Mouse (Mus musculus) lung, postnatal 25 days (tissue): ENCODE data around the gene Ttc30a2.
A peak's percentile ranks its signal among the peaks of the same experiment; 100 is the strongest.
"Not testable (repeated sequence)": the region's sequence is repeated elsewhere in the genome, so short reads cannot be mapped to it uniquely, and the experiment has no call there.

ENCODE experiments used
- DNase-seq: peaks from one replicate; pipeline ENCODE4 v3.0.0; 2022; ENCODE audit warnings: low spot score

Gene Ttc30a2

DNA sequence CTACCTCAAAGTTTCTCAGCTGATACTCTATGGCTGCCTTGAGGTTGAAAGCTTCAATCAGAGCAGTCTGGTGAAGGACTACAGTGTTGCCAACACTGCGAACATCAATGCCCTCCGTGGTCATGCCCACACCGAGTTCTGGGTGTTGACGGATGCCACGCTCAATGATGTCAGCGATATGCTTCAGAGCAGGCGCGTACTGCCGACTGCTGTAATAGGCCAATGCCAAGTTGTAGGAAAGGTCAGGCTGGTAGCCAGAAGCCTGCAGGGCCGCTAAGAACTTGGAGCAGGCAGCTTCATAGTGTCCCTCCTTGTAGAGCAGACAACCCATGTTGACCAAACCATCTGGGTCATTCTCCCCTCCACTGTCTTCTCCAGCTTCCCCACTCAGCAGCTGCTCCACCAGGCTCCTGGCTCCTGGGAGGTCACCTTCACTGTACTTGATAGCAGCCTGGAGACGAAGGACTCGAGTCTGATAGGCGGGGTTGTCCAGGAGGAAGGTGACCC is 3.0 kb upstream of the Ttc30a2 start:
- not testable (repeated sequence) for DNase-seq

DNA sequence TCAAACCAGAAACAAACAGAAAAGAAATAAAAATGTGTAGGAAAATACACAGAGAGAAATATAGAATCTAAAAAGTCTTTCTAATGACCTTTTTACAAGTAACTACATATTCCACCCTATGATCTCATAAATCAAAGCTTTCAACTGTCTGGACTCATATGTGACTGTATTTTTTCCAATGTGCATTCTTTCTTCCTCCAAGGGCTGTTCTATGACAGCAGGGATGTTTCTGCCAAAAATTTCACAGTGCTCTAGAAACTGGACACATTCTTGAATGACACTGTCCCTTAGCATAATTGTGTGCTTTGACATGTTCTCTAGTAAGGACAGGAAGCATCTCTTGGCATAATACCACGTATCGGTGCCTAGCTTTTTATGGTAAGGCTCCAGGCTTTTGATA is 1.9 kb downstream of the Ttc30a2 start:
- not testable (repeated sequence) for DNase-seq

DNA sequence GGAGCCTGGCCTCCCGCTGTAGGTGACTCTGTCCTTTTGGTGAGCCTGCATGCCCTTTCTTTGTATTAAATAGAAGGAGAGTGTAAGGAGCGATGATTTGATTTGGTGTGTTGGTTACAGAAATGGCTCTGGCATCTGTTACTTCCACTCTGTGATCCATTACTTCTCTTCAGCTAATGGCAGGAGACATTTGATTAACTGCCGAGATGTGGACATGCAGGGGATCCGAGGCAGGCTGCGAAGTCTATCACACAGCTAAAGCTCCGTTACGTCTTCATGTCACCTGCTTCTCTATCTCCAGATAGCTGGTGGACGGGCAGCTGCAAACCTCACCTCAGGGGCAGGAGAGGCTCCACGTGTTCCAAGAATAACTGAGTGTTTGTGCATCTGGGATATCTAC is 3.8 kb downstream of the Ttc30a2 start:
- DNase-seq = no peak

DNA sequence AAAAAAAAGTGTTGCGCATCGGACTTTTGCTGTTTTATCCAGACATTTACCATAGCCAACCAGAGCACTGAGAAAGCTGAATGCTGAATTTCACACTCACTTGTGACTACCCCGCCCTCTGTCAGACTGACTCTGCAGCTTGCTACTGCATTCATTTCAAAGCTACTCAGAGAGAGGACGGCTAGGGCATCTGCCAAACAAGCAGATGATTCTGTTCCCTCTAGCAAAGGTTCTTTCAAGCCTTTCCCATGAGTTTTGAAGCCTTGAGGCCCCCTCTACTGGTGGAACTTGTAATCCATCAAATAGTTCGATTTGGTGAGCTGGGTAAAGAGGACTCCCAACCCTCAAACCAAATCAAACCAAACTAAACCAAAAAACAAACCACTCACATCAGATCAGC is 13.0 kb downstream of the Ttc30a2 start:
- DNase-seq = peak; percentile 72

DNA sequence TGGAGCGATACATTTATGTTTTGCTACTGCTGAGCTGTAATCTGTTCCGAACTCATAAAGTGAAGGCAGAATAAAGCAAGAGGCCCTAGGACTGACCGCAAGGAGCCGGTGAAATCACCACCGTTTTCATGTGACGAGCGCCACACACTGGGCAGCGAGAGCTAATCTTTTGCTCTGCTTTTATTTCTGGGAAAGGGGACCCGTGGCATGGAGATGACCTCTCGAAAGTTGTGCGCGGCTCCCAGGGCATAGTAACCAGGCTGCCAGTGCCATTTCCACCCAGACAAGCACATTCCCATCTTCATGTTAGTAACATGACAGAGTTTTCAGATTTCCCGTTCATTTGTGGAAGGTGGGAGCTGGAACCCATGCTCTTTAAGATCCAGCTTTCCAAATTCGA is 13.5 kb downstream of the Ttc30a2 start:
- peak; percentile 76 for DNase-seq

DNA sequence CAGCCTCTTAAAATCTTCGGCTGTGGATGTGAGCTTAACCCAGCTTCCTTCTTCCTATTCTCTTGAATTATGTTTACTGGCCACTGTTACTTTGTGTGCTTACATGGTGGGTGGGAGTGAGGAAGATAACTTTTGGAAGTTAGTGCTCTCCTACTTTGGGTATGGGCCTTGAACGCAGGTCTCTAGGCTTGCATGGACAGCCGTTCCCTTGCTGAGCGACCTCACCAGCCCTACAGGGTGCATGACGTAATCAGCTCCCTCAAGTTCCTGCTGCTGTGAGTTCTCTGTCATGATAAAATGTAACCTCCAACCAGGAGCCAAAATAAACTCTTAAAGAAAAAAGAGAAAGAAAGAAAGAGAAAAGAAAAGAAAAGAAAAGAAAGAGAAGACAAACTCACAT is 13.9 kb downstream of the Ttc30a2 start:
- no peak for DNase-seq

DNA sequence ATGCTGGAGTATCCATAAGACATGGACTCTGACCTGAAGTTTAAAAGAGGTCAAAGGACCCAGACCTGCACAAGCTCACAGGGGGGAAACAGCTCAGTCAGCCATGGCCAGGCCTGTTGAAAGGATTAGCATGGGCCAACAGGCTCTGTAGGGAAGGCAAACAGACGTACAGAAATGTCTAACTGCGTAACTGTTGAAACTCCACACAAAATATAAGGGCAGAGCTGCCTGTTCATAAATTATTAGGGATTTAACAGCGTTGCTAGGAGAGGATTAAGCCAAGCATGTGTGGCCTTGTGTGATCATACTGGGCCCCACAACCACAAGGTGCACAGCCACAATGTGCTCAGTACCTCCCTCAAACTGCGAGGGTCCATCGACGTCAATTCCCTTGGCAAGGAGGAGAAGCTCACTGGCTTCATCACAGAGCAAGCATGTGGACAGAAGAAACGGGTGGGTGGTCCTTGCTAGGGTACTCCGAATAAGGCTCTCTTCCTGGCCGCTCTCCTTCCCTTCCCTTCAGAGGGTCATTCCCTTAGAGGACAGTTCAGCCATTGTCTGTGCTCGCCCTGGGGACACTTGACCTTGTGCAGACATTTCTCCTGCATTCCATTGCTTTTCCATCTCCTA is 14.6 kb downstream of the Ttc30a2 start:
- DNase-seq = no peak

DNA sequence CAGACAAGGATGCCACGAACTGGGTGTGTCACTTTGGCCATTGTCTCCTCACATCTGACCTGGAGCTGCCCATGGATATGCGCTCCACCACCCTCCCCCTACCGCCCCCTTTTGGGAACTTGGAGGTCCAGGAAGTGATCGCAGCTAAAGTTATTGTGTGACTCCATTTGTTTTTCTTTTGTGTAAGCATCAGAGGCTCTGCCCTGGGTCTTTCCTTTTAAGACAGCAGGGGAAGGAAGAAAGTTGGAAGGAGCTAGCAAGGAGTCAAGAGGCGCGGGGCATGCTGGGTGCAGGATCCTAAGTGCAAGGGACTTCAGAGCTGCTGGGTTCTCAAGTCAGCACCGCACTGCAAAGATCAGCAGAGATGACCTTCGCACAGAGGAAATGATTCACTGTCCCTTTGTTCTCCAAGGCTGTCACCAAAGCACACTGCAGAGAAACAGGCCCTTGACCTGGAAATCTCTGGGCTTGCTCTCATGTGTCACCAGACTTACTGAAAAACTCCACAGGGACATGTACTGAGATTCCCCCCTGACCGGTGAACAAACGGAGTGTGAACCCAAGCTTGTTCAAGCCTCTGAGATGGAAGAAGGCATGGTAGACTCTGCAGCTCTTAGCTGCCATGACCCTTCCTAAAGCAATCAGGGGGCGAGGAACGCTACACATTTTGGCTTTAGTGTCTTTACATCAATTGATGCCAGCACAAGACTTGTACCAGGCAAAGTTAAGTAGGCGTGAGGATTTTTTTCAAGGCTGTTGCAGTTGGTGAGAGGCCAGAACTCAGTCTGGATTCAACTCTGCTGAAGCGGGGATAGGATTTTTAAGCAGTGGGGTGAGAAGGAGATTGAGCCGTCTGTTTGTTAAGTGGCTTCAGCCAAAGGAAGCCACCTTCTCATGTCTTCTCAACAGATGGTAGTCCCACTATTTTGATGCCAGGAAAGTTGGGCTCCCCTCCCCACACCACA is 17.3 kb downstream of the Ttc30a2 start:
- DNase-seq = peak; percentile 53

DNA sequence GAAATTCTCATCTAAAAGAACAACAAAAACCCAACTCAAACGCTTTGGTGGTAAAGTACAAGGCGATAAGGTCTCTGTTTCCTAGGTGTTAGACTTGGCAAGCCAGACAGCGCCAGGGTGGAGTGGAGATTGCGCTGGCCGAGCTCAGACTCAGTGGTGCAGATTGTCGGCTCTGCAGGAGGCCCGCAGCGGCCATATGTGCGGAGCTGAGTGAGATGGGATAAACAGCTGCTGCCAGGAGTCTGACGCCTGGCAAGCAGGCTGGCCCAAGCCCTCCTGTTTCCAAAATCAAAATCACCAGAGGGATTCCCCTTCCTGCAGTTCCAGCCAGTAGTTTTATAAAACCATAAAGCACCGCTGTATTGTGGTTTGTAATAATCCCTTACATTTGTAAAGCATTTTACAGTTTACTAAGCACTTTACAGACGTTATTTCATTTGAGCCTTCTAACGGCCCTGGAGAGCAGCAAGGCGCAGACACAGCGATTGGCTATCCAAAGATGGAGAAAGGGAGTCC is 18.1 kb downstream of the Ttc30a2 start:
- no peak for DNase-seq

DNA sequence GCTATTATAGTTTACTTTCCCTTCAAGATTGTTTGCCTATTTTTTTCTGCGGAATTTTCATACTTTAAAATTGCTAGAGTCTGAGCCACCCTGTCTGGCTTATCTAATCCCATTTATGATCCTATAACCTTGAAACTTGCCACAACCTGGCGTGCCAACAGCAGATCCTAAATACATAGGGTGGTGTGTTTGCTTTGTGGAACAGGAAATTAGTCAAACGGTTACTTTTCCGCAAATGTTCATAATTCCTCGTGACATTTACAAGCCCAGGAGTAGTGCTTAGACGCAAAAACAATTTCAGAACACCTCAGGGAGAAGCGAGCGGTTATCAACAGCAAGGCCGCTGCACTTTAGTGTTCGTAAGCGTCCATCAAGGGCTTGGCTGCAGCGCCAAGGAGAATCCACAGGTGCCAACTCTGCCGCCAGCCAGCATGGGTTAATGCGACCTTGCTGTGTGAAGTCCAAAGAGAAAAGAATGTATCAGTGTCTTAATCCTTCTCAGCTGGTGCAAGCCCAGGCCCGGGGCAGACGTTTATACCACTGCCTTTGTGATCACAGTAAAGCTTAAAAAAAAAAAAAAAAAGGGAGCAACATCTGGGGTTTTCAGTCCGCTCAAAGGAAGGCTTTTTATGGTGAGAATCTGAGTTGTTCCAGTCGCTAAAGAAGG is 18.7 kb downstream of the Ttc30a2 start:
- DNase-seq = no peak

DNA sequence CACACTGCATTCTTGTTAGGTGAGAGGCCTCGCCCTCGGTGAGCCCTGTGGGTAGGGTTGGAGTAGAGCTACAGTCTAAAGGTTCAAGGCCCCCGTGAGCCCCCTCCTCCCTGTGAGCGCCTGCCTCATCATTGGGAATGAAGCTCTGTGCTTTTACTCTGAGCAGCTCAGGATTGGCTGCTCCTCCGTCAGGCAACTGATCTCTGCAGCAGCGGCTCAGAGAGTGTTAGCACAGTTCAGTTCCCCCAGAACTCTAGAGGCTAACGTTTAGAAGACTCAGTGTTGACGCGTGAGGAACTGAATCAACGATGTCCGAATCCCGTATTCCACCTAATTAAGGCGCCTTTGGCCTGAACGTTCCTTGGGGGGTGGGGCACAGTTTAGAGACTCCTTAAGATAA is 22.3 kb downstream of the Ttc30a2 start:
- DNase-seq = no peak

DNA sequence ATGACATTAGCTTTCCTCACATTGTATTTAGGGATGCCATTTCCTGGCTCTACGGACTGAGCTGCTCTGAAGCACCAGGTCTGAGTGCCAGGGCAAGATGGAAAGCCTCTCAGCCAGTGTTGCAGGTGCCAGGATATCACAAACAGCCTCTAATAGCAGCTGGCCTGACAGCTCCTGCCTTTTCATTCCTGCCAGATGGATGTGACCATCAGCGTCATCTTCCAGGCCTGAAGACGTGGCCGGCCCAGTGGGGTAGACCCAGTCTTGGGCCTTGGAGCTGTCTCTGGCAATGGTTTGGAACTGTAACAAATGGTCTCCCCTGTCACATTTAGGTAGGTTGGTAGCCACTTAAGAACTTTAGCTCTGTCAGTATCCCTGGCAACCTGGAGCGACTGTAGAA is 24.6 kb downstream of the Ttc30a2 start:
- no peak for DNase-seq

DNA sequence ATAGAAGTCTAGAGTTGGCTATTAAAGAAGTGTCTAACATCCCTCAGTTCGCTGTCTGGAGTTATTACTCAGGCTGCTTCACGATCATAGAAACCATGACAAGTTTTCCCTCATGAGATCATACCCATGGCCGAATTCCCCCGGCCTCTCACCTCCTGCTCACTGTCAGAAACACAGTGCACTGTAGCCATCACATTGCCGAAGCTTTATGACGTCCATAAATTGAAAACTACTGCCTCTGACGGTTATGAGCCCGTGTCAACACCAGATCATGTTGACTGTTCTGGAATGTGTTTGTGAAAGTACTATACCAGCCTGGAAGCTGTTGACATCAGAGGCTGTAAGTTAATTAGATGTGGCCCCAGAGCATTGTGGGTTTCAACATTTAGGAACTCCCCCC is 27.3 kb downstream of the Ttc30a2 start:
- no peak for DNase-seq

DNA sequence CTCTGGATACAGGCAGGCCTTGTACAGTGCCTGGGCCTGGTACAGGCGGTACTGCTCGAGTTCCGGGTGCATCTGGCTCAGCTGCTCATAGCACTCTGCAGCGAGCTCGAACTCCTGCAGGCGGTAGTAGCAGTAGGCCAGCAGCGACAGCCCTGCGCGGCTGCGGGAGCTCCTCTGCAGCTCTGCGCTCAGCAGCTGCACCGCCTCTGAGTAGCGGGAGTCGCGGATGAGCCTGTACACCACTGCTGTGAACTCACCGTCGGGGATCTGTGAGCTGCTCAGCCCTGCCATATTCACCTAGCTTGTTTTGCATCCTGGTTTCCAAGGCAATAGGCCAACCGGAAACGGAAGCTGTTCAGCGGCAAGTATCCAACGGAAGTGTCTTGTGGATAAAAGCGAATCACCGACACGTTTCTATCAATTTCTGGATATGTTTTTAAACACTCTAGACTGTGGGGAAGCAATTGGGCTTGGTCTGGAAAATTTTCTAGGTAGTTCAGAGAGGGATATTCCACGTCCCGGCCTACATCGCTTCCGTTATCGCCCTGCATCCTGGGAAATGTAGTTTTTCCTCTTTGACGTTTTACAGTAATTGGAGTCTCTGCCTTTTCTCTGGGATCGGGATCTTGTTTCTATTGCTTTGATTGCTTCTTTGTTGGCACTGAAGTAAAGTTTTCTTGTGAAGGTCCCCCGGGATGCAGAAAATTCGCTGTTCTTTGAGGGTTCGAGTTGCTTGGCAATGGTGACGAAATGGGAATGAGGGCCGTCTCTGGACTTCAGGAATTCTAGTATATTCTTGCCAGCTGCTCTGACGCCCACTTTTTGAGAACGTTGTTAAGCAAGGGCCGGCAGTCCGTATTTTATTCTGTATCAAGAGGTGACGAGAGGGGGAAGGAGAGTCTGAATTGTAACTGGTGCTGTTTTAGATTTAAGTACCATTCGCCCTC is 39.6 kb downstream of the Ttc30a2 start, which contains the start of gene Ttc30b:
Gene Ttc30b, minus strand, starts transcription at position 469 of the 947 bp plus-strand sequence.
- DNase-seq = peak; percentile 80

DNA sequence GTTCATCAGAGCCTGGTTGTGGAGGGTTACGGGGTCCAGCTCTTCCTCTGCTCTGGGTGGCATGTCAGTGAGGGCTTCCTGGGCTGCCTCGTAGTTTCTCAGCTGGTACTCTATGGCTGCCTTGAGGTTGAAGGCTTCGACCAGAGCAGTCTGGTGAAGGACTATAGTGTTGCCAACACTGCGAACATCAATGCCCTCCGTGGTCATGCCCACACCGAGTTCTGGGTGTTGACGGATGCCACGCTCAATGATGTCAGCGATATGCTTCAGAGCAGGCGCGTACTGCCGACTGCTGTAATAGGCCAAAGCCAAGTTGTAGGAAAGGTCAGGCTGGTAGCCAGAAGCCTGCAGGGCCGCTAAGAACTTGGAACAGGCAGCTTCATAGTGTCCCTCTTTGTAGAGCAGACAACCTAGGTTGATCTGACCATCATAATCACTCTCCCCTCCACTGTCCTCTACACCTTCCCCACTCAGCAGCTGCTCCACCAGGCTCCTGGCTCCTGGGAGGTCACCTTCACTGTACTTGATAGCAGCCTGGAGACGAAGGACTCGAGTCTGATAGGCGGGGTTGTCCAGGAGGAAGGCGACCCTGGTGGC is 40.4 kb downstream of the Ttc30a2 start:
- DNase-seq = not testable (repeated sequence)

DNA sequence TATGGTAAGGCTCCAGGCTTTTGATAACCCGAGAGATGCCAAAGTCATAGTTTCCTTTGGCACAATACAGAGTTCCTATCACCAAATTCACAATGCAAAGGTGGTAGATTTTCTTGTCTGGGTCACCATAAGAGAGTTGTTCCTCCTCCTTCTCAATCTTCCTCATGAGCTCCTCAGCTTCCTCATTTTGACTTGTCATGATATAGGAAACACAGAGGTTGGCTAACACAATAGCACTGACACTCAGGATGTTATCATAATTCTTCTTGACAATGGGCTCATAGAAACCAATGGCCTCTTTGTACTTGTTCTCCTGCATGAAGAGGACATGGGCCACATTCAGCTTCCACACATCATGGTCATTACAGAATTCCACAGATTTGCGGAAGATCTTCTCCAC is 41.3 kb downstream of the Ttc30a2 start:
- not testable (repeated sequence) for DNase-seq

DNA sequence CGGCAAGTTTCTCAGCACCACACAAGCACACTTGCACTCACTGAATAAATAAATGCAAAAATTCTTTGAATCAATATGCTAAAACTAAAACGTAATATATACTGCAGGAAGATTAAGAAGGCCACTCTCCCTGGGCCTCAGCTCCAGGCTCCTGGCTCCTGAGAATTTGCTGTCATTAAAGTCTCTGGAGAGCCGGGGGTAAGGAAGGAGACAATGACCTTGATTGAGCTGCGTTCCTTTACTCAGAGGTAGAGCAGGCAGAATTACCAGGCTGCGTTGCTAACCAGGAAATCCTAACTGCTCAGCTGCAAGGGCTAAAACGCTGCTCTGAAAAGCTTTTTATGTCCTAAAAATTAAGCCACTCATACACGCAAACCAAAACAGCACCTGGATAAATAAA is 44.4 kb downstream of the Ttc30a2 start:
- DNase-seq = no peak

DNA sequence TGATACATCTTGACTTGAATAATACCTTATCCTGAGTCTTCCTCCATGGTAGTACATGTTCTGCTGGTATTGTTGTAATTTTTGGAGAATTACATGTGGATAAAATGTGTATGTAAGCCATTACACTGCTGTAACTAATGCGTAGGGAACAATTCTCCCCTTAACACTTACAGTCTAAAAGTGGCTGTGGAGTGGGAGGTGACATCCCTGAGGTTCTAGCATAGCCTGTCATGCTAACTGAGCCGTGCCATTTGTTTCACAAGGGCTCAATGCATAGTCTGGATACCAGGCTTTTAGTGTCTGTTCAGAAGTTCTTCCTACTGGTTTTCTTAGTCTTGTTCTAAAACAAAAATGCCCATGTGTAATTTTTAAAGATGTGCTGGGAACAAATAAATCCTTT is 47.0 kb downstream of the Ttc30a2 start:
- no peak for DNase-seq

DNA sequence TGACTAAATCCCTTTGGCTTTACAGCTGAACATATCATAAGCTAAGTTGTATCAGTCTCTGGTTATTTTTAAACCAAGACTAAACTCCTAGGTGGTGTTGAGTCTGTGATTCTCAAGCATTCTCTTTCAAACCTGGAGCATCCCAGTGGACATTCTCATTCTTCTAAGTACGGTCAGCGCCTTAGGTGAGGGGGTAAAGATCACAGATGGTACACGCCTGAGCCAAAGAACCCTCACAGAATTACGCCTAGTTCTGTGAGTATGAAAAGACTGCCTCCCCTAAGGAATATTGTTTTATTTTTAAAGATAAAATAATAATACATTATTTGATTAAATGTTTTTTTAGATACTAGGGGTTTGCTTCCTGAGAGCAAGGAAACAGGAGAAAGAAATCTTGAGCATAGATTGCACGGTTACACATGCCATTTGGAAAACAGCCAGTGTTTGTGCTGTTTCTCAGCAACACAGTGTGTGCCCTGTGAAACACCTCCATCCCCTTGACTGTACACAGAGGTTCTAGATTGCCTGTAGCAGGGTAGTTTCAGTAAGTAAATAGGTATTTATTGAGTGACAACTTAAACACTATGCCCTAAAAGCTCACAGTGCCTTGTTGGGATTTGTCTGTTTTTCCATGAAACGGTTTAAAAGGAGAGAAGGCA is 48.1 kb downstream of the Ttc30a2 start:
- DNase-seq = peak; percentile 12

DNA sequence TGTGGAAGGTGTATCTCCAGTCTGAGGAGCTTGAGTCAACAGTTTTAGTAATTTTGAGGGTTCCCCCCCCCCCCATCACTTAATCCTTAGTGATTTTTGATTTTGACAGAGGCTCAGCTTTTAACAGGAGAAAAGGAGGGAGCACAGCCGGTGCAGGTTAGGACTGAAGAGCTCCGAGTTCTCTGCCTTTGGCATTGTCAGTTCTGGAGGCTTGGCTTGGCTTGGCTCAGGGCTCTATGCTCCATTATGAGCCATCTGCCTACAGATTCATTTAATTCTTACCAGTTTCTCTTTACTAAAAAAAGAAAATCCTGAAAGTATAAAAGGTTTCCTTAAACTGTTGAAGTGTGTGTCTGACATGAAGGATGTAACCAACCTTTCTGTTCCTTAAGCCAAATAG is 48.8 kb downstream of the Ttc30a2 start:
- DNase-seq = no peak
